Mouse (Mus musculus): ENCODE data around the gene Wee1. TPM values are rescaled to one million over a fixed set of nuclear protein-coding genes. Genes with fewer than 3 reads are reported as not detected.

Gene Wee1
- polyA plus RNA-seq, 1 experiment from 2014 or later, result 3.7 TPM

GRCm38 (mm10) chr7:110164103-110164681 lies 42.3 kb downstream of the Wee1 start:
- Histone ChIP-seq H3K9me3 (replicated peaks; ENCODE audit: control insufficient read depth, low read length, poor library complexity, severe bottlenecking) (no peaks in the 10 kb centered on the region), H3K36me3 (ENCODE audit: control insufficient read depth, insufficient read depth, low read length) (no peaks in the 10 kb centered on the region), H3K27me3 (ENCODE audit: control insufficient read depth, insufficient read depth, low read depth, low read length) (no peaks in the 10 kb centered on the region), H3K4me3 (ENCODE audit: low read depth, low read length) (peak overlapping the region; percentile 48), H3K27ac (ENCODE audit: low read length) (peak overlapping the region; percentile 81), H3K4me1 (ENCODE audit: control insufficient read depth, insufficient read depth, low read length) (no peaks in the 10 kb centered on the region), H3K9ac (ENCODE audit: low read depth, low read length) (peak overlapping the region; percentile 72), H3K4me2 (ENCODE audit: low read length) (peak overlapping the region; percentile 88)
- ATAC-seq, result peak; percentile 85
- under 1% methylated on average over 24 of the region's 24 CpGs for WGBS

GRCm38 (mm10) chr7:110164712-110165122 lies 42.9 kb downstream of the Wee1 start:
- Histone ChIP-seq H3K9ac (ENCODE audit: low read depth, low read length) (peak overlapping the region; percentile 72), H3K4me2 (ENCODE audit: low read length) (peak overlapping the region; percentile 88), H3K4me3 (ENCODE audit: low read depth, low read length) (peak overlapping the region; percentile 48), H3K36me3 (ENCODE audit: control insufficient read depth, insufficient read depth, low read length) (no peaks in the 10 kb centered on the region), H3K4me1 (ENCODE audit: control insufficient read depth, insufficient read depth, low read length) (no peaks in the 10 kb centered on the region), H3K27me3 (ENCODE audit: control insufficient read depth, insufficient read depth, low read depth, low read length) (no peaks in the 10 kb centered on the region), H3K9me3 (replicated peaks; ENCODE audit: control insufficient read depth, low read length, poor library complexity, severe bottlenecking) (no peaks in the 10 kb centered on the region), H3K27ac (ENCODE audit: low read length) (peak overlapping the region; percentile 81)
- peak; percentile 96 for ATAC-seq
- 0% methylated on average over 20 of the region's 20 CpGs for WGBS

GRCm38 (mm10) chr7:110166233-110166632 lies 44.4 kb downstream of the Wee1 start:
- Histone ChIP-seq H3K9me3 (replicated peaks; ENCODE audit: control insufficient read depth, low read length, poor library complexity, severe bottlenecking) (no peaks in the 10 kb centered on the region), H3K4me2 (ENCODE audit: low read length) (no peak overlapping the region), H3K9ac (ENCODE audit: low read depth, low read length) (no peak overlapping the region), H3K4me1 (ENCODE audit: control insufficient read depth, insufficient read depth, low read length) (no peaks in the 10 kb centered on the region), H3K4me3 (ENCODE audit: low read depth, low read length) (no peak overlapping the region), H3K27me3 (ENCODE audit: control insufficient read depth, insufficient read depth, low read depth, low read length) (no peaks in the 10 kb centered on the region), H3K36me3 (ENCODE audit: control insufficient read depth, insufficient read depth, low read length) (no peaks in the 10 kb centered on the region), H3K27ac (ENCODE audit: low read length) (no peak overlapping the region)
- 65% methylated on average over 8 of the region's 8 CpGs for WGBS
- ATAC-seq, result no peak

DNA sequence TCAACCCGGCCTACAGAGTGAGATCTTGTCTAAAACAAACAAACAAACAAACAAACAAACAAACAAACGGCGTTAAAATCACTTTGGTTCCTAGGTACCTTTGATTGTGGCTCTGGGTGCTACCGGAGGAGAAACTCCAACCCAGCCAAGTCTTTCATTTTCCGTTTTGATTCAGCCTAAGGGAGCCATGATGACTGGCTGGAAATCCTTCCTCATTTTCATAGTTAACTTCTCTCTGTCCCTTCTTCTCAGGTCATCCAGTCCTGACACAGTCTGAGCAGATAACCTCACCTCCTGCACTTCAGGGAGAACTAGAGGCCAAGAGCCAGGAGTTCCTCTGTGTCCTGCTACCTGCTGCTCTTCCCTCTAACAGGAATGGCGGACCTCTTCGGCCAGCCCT lies 57.4 kb downstream of the Wee1 start:
- H3K4me1 ChIP-seq (ENCODE audit: control insufficient read depth, insufficient read depth, low read length), result no peaks in the 10 kb centered on the region
- H3K27me3 ChIP-seq (ENCODE audit: control insufficient read depth, insufficient read depth, low read depth, low read length), result no peaks in the 10 kb centered on the region
- no peak for ATAC-seq
- no peak overlapping the region for H3K27ac ChIP-seq (ENCODE audit: low read length)
- no peaks in the 10 kb centered on the region for H3K9me3 ChIP-seq (replicated peaks; ENCODE audit: control insufficient read depth, low read length, poor library complexity, severe bottlenecking)
- WGBS, result 93% methylated on average over 7 of the region's 7 CpGs
- H3K4me2 ChIP-seq (ENCODE audit: low read length), result no peak overlapping the region
- no peaks in the 10 kb centered on the region for H3K36me3 ChIP-seq (ENCODE audit: control insufficient read depth, insufficient read depth, low read length)
- H3K9ac ChIP-seq (ENCODE audit: low read depth, low read length), result no peak overlapping the region
- no peak overlapping the region for H3K4me3 ChIP-seq (ENCODE audit: low read depth, low read length)

DNA sequence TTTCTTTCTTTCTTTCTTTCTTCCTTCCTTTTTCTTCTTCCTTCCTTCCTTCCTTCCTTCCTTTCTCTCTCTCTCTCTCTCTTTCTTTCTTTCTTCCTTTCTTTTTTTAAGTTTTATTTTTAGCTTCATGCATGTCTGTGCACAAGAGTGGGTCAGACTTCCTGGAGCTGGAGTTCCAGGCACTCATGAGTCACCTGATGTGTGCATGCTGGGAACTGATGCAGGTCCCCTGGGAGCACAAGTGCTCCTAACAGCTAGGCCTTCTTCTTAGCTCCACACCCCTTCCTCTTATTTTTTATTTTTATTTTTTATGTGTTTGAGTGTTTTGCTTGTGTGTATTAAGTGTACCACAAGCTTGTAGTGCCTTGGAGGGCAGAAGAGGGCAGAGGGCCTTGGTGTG lies 58.8 kb downstream of the Wee1 start:
- H3K4me2 ChIP-seq (ENCODE audit: low read length), result no peak overlapping the region
- no peak overlapping the region for H3K9ac ChIP-seq (ENCODE audit: low read depth, low read length)
- no peaks in the 10 kb centered on the region for H3K4me1 ChIP-seq (ENCODE audit: control insufficient read depth, insufficient read depth, low read length)
- no peak overlapping the region for H3K27ac ChIP-seq (ENCODE audit: low read length)
- no peaks in the 10 kb centered on the region for H3K27me3 ChIP-seq (ENCODE audit: control insufficient read depth, insufficient read depth, low read depth, low read length)
- no peaks in the 10 kb centered on the region for H3K36me3 ChIP-seq (ENCODE audit: control insufficient read depth, insufficient read depth, low read length)
- no peaks in the 10 kb centered on the region for H3K9me3 ChIP-seq (replicated peaks; ENCODE audit: control insufficient read depth, low read length, poor library complexity, severe bottlenecking)
- ATAC-seq, result no peak
- H3K4me3 ChIP-seq (ENCODE audit: low read depth, low read length), result no peak overlapping the region

DNA sequence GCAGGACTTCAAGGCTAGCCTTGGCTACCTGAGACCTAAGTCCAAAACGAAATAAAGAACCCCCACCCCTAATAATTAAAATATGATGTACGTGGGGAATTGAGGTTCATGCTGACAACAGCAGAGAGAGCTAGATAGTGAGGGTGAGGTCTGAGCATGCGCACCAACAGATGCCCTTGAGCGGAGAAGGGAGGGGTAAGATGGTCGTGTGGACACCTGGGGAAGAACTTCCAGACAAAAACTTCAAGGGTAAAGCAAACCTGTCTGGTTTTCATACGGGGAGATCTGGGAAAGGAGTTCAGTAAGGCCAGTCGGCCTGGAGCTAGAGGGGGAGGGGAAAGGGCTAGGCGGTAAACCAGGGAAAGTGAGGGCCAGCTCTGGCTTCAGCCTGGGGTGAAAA lies 59.6 kb downstream of the Wee1 start:
- no peaks in the 10 kb centered on the region for H3K36me3 ChIP-seq (ENCODE audit: control insufficient read depth, insufficient read depth, low read length)
- no peak overlapping the region for H3K27ac ChIP-seq (ENCODE audit: low read length)
- no peaks in the 10 kb centered on the region for H3K4me1 ChIP-seq (ENCODE audit: control insufficient read depth, insufficient read depth, low read length)
- H3K9me3 ChIP-seq (replicated peaks; ENCODE audit: control insufficient read depth, low read length, poor library complexity, severe bottlenecking), result no peaks in the 10 kb centered on the region
- H3K9ac ChIP-seq (ENCODE audit: low read depth, low read length), result no peak overlapping the region
- H3K27me3 ChIP-seq (ENCODE audit: control insufficient read depth, insufficient read depth, low read depth, low read length), result no peaks in the 10 kb centered on the region
- WGBS, result 69% methylated on average over 8 of the region's 8 CpGs
- no peak for ATAC-seq
- H3K4me2 ChIP-seq (ENCODE audit: low read length), result no peak overlapping the region
- no peak overlapping the region for H3K4me3 ChIP-seq (ENCODE audit: low read depth, low read length)

- no peaks in the 10 kb centered on the region for H3K4me1 ChIP-seq (ENCODE audit: control insufficient read depth, insufficient read depth, low read length)
- H3K4me2 ChIP-seq (ENCODE audit: low read length), result no peak overlapping the region
- no peaks in the 10 kb centered on the region for H3K36me3 ChIP-seq (ENCODE audit: control insufficient read depth, insufficient read depth, low read length)
- H3K27me3 ChIP-seq (ENCODE audit: control insufficient read depth, insufficient read depth, low read depth, low read length), result no peaks in the 10 kb centered on the region
- no peak overlapping the region for H3K27ac ChIP-seq (ENCODE audit: low read length)
- H3K9me3 ChIP-seq (replicated peaks; ENCODE audit: control insufficient read depth, low read length, poor library complexity, severe bottlenecking), result no peaks in the 10 kb centered on the region
- H3K4me3 ChIP-seq (ENCODE audit: low read depth, low read length), result no peak overlapping the region
- no peak overlapping the region for H3K9ac ChIP-seq (ENCODE audit: low read depth, low read length)
- ATAC-seq, result no peak
- WGBS, result 89% methylated on average over 3 of the region's 3 CpGs
Measured at GRCm38 (mm10) chr7:110184608-110185007, 62.8 kb downstream of the Wee1 start.

- H3K4me3 ChIP-seq (ENCODE audit: low read depth, low read length), result no peak overlapping the region
- no peaks in the 10 kb centered on the region for H3K9me3 ChIP-seq (replicated peaks; ENCODE audit: control insufficient read depth, low read length, poor library complexity, severe bottlenecking)
- WGBS, result 62% methylated on average over 7 of the region's 7 CpGs
- no peak overlapping the region for H3K27ac ChIP-seq (ENCODE audit: low read length)
- ATAC-seq, result no peak
- H3K4me2 ChIP-seq (ENCODE audit: low read length), result no peak overlapping the region
- H3K4me1 ChIP-seq (ENCODE audit: control insufficient read depth, insufficient read depth, low read length), result no peaks in the 10 kb centered on the region
- H3K27me3 ChIP-seq (ENCODE audit: control insufficient read depth, insufficient read depth, low read depth, low read length), result no peaks in the 10 kb centered on the region
- H3K9ac ChIP-seq (ENCODE audit: low read depth, low read length), result no peak overlapping the region
- H3K36me3 ChIP-seq (ENCODE audit: control insufficient read depth, insufficient read depth, low read length), result no peaks in the 10 kb centered on the region
Measured at GRCm38 (mm10) chr7:110189951-110190350, 68.1 kb downstream of the Wee1 start.
